Mouse (Mus musculus) testis, adult 2 months (tissue): Measurements from ENCODE around the gene Vwa5b1.

Source experiments
- CTCF ChIP-seq: fragments of 200-500 bp; IDR thresholded peaks from 2 replicates; pipeline ENCODE4 v1.5.1; 2012; ENCODE audit warnings: low read depth, mild to moderate bottlenecking, inconsistent platforms, low read length, moderate library complexity; ENCODE audit not compliant: control insufficient read depth, insufficient read depth, insufficient replicate concordance
- POLR2A ChIP-seq: fragments of 200-500 bp; IDR thresholded peaks from 2 replicates; pipeline ENCODE4 v1.6.1; 2012; ENCODE audit warnings: low read depth, mild to moderate bottlenecking, inconsistent platforms, low read length, moderate library complexity; ENCODE audit not compliant: control insufficient read depth

GRCm38 (mm10) chr4:138516448-138516847 lies 119.2 kb downstream of the Vwa5b1 start:
- TF ChIP-seq CTCF: no peak
- TF ChIP-seq POLR2A: no peak
